Mouse (Mus musculus) kidney, postnatal 14 days (tissue): Measurements from ENCODE around the gene Ica1.

Source experiments
- DNase-seq: peaks from one replicate; pipeline ENCODE4 v3.0.0; 2022; ENCODE audit warnings: mixed read lengths

Ica1 gene

GRCm38 (mm10) chr6:8638899-8639298 is 139.4 kb downstream of the Ica1 start:
- no peak for DNase-seq

GRCm38 (mm10) chr6:8638122-8638521 is 140.2 kb downstream of the Ica1 start:
- DNase-seq, result no peak

GRCm38 (mm10) chr6:8632701-8633100 is 145.6 kb downstream of the Ica1 start:
- DNase-seq, result no peak

GRCm38 (mm10) chr6:8631986-8632632 is 146.2 kb downstream of the Ica1 start:
- DNase-seq, result no peak

- DNase-seq, result no peak
Measured at GRCm38 (mm10) chr6:8631362-8631761, 146.9 kb downstream of the Ica1 start.

- no peak for DNase-seq
Measured at GRCm38 (mm10) chr6:8630531-8630930, 147.8 kb downstream of the Ica1 start.

GRCm38 (mm10) chr6:8628715-8629267 is 149.5 kb downstream of the Ica1 start:
- no peak for DNase-seq

- DNase-seq, result no peak
Measured at GRCm38 (mm10) chr6:8628226-8628625, 150.1 kb downstream of the Ica1 start.

- no peak for DNase-seq
Measured at GRCm38 (mm10) chr6:8623045-8623444, 155.2 kb downstream of the Ica1 start.

GRCm38 (mm10) chr6:8619582-8620350 is 158.5 kb downstream of the Ica1 start:
- no peak for DNase-seq

GRCm38 (mm10) chr6:8617369-8617768 is 160.9 kb downstream of the Ica1 start:
- no peak for DNase-seq

GRCm38 (mm10) chr6:8591665-8592064 is 186.6 kb downstream of the Ica1 start:
- peak; percentile 9 for DNase-seq

- no peak for DNase-seq
Measured at GRCm38 (mm10) chr6:8583892-8584291, 194.4 kb downstream of the Ica1 start.

GRCm38 (mm10) chr6:8582377-8582776 is 195.9 kb downstream of the Ica1 start:
- no peak for DNase-seq
